Mouse (Mus musculus) urinary bladder, postnatal 36 days (tissue): Measurements from ENCODE around the gene Ctsw.
A peak's percentile ranks its signal among the peaks of the same experiment; 100 is the strongest.

Experiments used
- DNase-seq, 2 experiments: peaks; one replicate each; pipeline ENCODE4 v3.0.0; 2022; ENCODE audit warnings: low spot score in 2 of 2, mixed read lengths in 1 of 2

The Ctsw gene

DNA sequence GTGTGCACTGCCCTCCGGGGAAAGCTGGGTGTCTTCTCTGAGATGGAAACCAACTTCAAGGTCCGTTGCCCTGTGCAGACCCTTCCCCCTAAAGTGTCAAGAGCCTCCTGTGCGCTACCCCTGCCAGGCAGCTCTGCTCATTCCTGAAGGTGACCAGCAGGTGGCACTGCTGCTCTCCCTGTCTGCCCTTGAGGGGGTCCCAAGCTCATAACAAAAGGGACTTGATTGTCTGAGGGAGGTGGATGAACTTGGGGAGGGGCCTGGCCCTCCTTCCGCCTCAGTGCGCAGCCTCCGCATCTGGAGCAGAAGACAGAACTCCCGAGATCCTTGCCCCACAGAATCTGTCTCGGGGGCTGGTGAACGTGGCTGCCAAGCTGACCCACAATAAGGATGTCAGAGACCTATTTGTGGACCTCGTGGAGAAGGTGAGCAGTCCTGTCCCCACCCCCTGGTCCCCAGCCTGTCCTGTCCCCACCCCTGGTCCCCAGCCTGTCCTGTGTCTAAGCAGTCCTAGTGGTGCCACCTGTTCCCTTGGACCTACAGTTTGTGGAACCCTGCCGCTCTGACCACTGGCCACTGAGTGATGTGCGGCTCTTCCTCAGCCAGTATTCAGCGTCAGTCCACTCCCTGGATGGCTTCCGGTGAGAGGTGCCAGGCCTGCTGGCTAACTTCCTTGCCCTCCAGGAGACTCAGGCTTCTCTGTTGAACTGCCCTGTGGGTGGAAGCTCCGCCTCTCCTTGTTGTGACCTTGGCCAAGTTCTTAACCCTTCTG is 4.3 kb downstream of the Ctsw start:
- no peak for DNase-seq

DNA sequence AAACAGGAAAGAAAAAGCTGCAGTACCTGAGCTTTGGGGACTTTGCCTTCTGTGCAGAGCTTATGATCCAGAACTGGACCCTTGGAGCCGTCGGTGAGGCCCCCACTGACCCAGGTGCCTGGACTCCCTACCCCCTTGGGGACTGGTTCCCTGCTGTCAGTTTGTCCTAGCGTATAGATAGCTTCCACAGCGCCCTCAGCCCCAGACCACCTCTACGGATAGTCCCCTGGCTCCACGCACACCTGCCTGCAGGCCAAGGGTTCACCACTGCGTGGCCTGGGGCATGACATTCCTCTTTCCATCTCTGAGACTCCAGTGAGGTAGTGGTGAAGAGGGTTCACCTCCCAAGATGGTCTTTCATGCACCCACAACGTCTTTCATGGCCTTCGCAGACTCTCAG is 5.1 kb downstream of the Ctsw start:
- DNase-seq = no peak

DNA sequence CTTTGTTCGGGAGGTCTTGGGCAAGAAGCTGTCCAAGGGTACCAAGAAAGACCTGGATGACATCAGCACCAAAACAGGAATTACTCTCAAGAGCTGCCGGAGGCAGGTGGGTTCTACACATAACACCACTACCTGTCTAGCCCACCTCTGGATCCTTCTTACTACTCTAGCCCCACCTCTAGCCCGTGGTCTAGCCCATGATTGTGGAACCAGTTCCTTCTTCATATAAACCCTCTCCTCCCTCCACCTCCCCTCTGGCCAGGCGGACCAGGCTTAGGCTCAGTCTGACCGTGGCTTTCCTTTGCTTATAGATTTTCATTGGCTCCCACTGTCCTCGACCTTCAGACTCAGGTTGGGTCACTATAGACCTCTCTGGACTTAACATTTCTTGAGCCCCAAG is 6.9 kb downstream of the Ctsw start:
- DNase-seq = no peak

DNA sequence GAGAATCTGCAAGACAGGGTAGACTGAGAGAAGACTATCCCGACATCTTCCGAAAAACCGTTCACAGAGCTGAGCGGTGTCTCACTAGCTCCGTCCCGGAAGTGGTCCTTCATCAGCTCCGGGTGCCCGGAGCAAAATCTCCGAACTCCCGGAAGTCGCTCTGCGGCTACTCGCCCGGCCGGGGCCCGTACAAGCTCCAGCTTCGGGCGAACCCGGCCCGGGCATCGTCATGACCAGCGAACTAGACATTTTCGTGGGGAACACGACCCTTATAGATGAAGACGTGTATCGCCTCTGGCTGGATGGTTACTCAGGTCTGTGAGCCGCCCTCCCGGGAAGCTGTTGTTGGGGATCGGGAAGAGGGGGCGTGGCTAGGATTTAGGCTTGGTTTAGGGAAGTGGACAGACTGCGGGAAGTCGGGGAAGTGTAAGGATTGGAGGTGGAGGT is 7.8 kb downstream of the Ctsw start, which contains the start of gene Fibp:
TSS of gene Fibp (plus strand) at position 151 of the 447 bp plus-strand sequence.
- DNase-seq = peak; percentile 88 to 90

DNA sequence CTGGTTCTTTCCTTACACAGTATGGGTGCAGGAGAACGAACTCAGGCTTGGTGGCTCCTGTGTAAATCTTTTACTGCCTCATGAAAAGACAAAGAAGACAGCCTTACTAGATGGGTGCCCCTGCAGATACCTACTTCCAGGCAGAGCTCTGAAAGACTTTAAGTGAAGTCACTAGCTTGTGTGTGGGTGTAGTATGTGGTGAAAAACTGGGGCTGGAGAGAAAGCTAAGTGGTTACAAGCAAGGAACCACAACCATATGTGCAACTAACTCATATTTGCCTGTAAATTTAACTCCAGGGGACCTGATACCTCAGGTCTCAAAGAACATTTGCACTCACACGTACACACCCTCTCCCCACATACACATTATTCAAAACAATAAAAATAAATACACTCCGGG is 8.4 kb downstream of the Ctsw start:
- DNase-seq = no peak

DNA sequence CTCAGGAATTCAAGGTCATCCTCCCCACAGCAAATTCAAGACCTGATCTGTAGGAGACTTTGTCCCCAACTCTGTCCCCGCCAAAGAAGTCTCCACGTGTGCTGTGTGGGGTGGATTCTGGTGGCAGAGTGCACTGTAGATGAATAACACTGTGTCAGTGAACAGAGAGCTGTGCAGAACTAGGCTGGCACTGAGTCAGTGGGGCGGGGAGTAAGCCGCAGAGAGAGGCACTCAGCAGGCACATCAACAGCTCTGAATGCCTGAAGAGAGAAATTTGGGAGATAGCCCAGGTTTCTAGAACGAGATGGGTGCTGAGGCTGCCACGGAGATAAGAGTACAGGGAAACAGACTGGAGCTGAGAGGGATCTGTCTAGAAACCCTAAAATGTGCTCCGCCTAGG is 9.3 kb downstream of the Ctsw start:
- no peak for DNase-seq

DNA sequence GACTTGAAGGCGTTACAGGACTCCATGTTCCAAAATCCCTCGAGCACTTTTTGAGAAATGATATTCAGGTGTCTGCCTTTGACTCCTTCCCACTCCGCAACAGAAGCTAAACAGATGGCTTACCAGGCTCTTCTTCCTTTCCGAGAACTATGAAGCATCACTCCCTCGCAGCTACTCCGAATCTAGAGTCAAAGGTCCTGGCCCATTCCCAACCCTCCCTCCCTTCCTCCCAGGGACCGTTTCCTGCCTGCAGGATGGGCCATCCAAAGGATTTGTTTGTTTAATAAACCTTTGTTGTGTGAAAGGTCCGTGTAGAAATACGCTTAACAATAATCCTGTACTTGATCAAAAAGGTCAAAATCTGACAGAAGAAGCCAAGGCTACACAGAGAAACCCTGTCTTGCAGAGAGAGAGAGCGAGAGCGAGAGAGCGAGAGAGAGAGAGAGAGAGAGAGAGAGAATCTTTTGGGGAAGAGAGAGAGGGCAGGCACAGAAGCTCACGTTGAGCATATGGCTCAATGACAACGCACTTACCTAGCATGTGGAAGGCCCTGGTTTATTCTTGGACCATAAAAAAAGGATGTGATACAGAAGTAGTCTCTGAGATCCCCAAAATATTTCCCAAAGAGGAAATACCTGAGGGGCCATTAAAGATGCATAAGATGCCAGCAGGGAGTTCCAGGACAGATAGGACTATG is 10.4 kb downstream of the Ctsw start, which contains the start of gene Ccdc85b:
TSS of gene Ccdc85b (minus strand) at position 149 of the 697 bp plus-strand sequence.
- DNase-seq = no peak

DNA sequence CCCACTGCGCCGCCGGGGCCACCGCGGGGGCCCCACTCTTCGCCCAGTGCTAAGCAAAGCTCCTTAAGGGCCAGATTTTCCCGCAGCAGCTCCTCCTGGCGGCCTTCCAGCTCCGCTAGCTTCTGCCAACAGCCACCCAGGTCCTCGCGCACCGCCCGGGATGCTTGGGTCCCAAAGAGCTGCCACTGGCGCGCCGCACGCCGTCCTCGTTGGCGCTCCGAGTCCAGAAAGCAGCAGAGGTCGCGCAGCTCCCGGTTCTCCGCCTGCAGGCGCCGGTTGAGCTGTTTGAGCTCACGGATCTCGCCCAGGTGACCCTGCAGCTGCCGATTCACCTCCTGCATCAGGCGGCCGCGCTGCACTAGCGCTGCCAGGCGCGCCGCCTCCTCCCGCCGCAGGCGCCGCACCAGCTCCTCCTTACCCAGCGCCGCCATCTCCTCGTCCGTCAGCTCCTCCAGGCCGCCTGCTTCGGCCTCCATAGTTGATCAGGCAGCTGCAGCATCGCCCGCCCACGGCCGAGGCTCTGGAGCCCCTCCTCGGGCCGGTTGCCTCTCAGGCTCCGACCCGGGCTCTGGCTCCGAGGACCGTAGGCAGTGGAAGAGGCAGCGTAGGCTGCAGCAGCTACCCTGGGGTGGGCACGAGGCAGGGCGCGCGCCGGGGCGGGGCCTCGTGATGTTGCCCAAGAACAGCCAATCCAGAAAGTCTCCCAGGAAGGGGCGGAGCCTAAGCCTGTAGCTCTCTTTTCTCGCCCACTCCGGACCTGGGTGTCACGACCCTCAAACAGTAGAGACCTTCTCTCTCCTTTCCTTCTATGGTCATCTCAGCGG is 11.2 kb downstream of the Ctsw start:
- DNase-seq = peak; percentile 94 to 95

DNA sequence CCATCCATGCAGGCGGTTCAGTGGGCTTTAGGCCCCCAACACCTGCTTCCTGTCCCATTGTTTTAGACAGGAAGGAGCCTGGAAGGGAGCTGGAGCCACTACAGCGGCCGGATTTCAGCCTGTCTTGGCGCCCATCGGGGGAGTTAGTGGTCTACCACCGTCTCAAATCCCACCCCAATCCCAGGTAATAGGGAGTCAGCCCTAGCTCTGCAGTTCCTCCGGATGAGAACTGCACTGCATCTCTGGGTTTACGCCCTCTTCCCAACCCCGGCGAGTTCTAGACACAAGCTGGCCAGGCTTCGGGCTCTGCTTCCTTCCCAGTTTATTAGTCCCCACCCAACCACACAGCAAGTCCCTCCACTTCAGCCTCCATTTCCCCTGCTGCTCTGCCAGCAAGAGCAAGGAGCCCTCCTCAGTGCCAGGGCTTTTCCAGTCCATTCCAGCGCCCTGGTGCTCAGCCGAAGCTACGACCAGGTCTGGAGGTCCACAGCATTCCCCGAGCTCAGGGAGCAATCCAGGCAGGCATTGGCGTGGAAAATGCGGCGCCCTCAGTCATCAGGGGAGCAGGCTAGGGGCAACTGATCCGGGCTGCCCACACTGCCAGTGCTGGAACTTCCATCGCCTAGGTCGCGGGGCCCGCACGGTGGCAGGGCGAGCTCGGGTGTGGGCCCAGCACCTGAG is 11.9 kb downstream of the Ctsw start:
- no peak for DNase-seq

DNA sequence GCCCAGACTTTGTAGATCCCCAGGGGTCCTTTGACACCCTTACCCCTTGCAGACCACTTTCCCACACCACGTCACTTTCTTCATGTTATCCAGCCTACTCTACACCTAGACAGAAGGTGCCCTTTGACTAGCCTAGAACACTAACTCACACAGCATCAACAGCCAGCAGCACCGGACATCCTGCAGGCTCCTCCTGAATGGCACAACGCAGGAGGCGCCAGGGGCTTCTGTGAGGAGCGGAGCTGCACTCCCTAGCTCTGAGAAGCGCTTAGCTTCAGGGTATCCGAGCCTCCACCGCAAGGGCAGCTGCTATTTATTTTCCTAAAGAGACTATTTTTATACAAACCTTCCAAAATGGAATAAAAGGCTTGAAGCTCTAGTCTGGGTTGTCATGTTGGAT is 12.7 kb downstream of the Ctsw start:
- DNase-seq = no peak

DNA sequence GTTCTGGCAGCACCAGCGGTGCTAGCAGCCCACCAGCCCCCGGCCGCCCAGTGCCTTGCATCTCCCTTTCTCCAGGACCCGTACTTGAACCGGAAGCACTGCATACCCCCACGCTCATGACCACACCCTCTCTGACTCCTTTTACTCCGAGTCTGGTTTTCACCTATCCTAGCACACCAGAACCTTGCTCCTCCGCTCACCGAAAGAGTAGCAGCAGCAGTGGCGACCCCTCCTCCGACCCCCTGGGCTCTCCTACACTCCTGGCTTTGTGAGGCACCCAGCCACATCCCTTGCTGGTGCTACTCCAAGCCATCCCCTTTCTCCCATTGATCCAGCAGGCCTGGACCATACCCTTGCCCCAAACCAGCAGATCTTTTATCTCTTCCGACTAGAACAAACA is 13.3 kb downstream of the Ctsw start:
- no peak for DNase-seq

DNA sequence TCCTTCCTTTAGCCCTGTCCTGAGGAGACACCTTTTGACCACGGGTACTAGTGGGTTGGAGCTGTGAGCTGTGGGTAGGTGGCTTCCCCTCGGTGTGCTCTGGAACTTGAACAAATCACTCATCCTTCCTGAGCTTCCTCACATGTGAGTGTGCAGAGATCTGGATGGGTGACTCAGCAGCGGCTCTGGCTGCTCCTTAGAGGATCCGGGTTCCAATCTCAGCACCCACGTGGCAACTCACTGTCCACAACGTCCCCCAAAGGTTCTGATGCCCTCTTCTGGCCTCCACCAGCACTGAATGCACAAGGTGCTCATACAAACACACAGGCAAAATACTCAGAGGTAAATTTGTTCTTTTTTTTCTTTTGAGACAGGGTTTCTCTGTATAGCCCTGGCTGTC is 16.5 kb downstream of the Ctsw start:
- DNase-seq = no peak

DNA sequence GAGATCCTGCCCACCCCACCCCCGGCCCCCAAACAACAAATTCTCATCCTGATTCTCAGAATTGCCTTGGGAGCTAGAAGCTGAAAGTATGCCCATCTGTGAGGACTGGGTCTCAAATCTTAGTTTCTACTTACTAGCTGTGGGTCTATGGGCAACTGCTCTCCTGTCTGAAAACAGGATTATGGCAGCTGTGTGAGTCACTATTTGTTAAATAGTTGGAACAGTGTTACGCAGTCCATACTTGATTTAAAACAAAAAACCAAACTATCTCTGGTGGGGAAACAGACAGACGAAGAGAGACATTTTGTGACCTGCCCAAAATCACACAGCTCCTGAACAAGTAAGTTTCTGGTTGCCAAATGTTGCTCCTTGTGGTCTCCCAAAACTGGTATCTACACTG is 18.6 kb downstream of the Ctsw start:
- DNase-seq = no peak

DNA sequence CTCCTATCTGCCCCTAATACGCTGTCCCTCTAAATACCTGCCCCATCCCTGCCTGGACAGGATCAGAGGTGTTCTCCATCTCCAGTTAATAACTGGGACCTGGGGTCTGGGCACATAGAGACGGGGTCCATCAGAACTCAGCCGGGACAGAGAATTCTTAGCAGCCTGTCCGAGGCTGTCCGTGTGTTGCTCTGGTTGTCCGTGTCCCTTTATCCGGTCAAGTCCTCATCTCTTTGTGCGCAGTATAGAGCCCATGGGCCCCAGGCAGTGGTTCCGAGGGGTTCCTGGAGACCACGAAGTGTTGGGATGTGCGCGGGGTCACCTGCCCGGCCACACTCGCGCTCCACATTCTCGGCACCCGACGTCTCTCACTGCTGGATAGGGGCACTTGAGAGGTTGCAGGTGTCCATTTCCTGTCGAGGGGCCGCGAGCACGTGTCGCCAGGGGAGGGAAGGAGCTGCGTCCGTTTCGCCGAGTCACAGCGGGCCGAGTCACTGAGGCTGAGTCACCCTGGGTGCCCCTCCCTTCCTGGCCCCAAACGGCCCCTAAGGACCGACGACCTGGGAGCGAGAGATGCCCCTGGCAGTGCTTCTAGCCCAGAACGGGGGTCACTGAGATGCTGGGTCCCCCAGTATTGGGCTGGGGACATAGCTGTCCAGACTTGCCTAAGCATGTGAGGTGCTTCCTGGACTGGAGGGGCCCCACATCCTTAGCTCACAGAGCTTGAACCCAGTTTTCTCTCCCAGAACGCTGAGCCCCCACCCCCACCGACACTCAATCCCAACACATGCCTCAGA is 19.8 kb downstream of the Ctsw start:
- DNase-seq = no peak

DNA sequence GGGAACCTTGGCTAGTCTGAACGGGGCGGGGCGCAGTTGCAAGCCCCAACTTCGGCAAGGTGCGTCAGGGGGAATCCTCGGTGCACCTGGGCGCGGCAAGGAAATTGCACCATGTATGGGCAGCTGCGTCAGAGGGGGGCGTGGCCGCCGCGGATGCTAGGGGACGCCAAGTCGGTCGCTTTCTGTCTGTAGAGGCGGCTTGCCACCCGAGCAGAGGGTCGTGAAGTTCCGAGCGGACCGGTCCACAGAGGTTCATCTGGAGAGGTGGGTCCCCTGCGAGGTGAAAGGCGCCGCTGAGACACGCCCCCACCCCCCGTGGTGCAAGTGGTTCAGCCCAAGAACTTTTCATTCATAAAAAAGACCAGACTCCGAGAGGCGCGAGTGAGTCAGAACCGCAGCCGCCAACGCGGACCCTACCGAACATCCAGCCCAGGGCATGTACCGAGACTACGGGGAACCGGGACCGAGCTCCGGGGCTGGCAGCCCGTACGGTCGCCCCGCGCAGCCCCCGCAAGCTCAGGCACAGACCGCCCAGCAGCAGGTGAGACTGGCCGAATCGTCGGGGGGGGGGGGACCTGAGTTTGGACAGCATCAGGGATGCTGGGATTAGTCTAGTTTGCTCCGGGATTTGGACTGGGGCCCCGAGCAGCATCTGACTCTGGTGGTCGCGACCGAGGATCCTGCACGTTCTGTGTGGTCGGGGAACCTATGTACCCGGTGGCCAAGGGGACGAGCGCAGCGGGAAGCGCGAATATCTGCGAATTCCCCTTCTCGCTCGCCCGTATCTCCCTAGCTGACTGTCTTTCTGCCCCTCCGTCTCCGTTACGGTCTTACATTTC is 20.6 kb downstream of the Ctsw start, which contains the start of gene Fosl1:
TSS of gene Fosl1 (plus strand) at position 33 of the 839 bp plus-strand sequence.
- DNase-seq = peak; percentile 77

DNA sequence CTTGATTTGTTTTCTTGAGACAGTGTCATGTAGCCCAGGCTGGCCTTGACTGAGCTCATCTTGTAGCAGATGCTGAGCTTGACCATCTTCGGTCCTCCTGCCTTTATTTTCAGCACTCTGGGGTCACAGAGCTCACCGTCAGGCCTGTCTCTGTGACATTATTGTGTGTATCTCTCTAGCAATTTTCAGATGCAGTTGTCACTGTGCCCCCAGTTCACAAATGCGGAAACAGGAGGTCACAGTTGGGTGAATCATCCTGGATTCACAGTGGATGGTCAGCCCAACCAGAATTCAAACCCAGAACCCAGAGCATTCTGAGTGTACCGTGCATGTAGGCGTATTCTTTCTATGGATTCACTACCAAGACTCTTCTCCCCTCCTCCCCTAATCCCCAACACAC is 22.6 kb downstream of the Ctsw start:
- DNase-seq = no peak

DNA sequence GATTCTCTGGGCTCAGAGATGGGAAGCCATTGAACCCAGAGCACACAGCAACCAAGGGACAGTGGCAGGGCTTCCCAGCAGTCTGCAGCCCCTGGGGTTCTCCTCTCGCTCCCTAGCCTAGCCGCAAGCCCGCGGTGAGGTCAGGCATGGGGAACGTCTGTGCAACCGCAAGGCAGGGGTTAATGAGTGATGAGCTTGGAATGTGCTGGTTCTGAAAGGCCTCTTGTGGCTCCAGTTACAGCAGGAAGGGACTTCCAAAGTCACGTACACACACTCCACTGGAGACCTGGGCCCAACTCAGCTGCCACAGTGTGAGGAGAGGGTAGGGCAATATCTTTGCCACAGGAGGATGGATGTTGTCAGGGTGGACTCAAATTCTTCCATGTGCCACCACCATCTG is 23.4 kb downstream of the Ctsw start:
- no peak for DNase-seq

DNA sequence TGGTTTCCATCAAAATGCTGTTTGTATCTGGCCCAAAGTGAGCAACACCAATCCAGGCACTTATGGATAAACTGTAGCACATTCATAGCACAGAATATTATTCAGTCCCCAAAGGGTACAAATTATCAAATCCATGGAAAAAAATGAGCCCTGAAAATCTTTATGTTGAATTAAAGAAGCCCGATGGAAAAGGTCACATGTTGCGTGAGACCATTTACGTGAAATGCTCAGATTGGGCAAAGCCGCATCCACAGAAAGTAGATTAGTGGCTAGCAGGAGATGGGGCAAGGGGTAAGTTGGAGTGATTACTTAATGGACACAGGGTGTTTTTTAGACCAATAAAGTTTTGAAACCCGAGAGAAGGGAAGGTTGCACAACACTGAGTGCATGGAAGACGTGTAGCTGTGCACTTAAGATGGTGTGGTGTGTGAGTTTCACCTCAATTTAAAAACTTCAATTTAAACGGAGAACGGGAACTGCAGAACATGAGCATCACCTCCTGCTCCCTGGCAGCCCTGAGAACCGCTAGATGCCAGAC is 23.9 kb downstream of the Ctsw start:
- no peak for DNase-seq

DNA sequence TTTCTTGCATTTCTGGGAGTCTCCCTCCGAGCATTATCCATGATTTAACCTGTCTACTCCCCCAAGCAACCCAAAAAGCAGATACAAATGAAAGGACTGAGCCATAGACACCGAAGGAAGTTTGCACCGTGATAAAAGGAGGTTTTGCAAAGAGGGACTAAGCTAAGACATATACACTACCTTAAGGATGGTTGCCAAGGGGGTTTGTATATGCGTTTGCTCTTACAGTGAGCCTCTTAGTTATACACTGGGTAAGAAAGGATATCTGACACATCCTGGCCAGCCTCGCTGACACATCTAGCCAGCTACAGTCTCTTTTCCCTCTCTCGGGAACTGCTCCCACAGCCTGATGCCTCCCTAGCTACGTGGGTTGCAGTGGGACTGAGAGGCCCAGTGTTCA is 34.4 kb downstream of the Ctsw start:
- DNase-seq = no peak
